Mouse (Mus musculus): ENCODE measurements around the gene Begain. TPM values are rescaled to one million over a fixed set of nuclear protein-coding genes. Genes with fewer than 3 reads are reported as not detected.
A peak's percentile ranks its signal among the peaks of the same experiment; 100 is the strongest.

Begain gene
- polyA plus RNA-seq, 1 experiment from 2014 or later: 10.6 TPM

DNA sequence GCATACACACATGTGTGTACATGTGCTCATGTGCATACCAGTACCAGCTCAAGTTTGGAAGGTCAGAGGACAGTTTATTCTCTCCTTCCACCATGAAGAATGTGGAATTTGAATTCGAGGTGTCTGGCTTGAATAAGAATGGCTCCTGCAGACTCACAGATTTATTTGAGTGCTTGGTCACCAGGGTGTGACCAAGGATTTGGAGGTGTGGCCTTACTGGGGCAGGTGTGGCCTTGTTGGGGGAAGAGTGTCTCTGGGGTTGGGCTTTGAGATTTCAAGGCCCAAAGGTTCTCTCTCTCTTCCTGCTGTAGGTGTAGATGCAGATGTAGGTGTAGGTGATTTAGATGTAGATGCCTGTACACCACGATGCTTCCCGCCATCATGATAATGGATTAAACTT, 15.5 kb upstream of the Begain start:
- H3K27ac ChIP-seq: no peak overlapping the region
- WGBS: 87% methylated on average over 3 of the region's 3 CpGs
- no peak overlapping the region for H3K9ac ChIP-seq
- no peak overlapping the region for H3K4me2 ChIP-seq (replicated peaks)
- no peaks in the 10 kb centered on the region for H3K36me3 ChIP-seq
- no peak overlapping the region for H3K4me3 ChIP-seq
- ATAC-seq (ENCODE audit: insufficient number of reproducible peaks, insufficient read depth, low FRiP score, low TSS enrichment): no peak
- no peaks in the 10 kb centered on the region for H3K4me1 ChIP-seq
- no peaks in the 10 kb centered on the region for H3K9me3 ChIP-seq
- H3K27me3 ChIP-seq: no peaks in the 10 kb centered on the region

DNA sequence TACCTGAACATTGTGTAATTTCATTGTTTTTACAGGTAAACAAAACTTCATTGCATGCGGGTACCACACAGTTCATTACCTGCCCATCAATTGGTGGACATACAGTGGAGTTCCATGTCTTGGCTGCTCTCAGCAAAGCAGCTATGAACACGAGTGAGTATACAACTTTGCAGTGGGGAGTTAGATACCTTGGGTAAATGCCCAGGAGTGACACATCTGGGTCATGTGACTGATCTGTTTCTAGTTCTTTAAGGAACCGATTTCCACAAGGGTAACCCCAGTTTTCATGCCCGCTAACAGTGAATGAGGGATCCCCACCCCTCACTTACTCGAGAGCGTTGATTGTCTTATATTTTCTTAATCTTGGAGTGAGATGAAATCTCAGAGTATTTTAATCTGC, 9.0 kb upstream of the Begain start:
- Histone ChIP-seq H3K36me3 (no peaks in the 10 kb centered on the region), H3K4me2 (replicated peaks) (no peak overlapping the region), H3K9ac (no peak overlapping the region), H3K27ac (no peak overlapping the region), H3K9me3 (no peaks in the 10 kb centered on the region), H3K4me3 (no peak overlapping the region), H3K4me1 (no peaks in the 10 kb centered on the region), H3K27me3 (no peaks in the 10 kb centered on the region)
- ATAC-seq (ENCODE audit: insufficient number of reproducible peaks, insufficient read depth, low FRiP score, low TSS enrichment): no peak
- 85% methylated on average over 6 of the region's 6 CpGs for WGBS

DNA sequence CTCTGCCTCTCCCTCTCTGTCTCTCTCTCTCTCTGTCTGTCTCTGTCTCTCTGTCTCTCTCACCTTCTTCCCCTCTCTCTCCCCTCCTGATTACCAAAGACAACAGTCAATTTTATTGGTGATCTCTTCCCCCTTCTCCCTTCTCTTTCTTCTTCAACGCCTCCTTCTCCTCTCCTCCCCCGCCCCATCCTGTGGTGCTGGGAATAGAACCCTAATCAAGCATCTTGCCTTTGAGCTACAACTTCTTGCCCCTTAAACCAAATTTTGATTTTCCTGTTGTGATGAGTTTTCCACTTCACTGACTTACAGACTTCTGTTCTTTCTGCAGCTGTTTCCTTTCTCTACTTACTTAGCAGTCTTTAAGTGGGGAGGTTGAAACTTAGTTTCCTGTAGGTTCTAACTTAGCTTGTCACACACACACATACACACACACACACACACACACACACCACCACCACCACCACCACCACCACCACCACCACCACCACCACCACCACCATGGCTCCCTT, 6.8 kb upstream of the Begain start:
- Histone ChIP-seq H3K36me3 (no peaks in the 10 kb centered on the region), H3K27me3 (no peaks in the 10 kb centered on the region), H3K9ac (no peak overlapping the region), H3K4me1 (no peaks in the 10 kb centered on the region), H3K9me3 (no peaks in the 10 kb centered on the region), H3K4me2 (replicated peaks) (no peak overlapping the region), H3K4me3 (no peak overlapping the region), H3K27ac (no peak overlapping the region)
- 75% methylated on average over 2 of the region's 2 CpGs for WGBS
- no peak for ATAC-seq (ENCODE audit: insufficient number of reproducible peaks, insufficient read depth, low FRiP score, low TSS enrichment)

DNA sequence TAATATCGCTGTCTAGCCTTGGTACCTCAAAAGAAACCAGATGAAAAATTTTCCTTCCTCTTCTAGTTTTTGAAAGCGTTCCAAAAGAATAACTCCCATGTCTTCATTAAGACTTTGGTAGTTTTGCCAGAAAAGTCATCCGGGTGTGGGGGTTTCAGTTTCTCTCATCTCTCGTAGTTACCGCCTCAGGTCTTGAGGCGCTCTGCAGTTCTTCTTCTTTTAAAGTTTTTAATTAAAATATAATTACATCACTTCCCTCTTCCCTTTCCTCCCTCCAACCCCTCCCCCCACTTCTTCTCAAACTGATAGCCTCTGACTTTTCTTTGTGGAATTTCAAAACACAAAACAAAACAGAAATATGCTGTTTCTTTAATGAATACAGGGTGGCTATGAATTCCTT, 6.1 kb upstream of the Begain start:
- H3K27me3 ChIP-seq: 0 out of 2 replicates have a peak, but pooled peaks cover 1% of the 10 kb centered on the region
- H3K9ac ChIP-seq: no peak overlapping the region
- no peak overlapping the region for H3K4me2 ChIP-seq (replicated peaks)
- no peak for ATAC-seq (ENCODE audit: insufficient number of reproducible peaks, insufficient read depth, low FRiP score, low TSS enrichment)
- H3K4me1 ChIP-seq: no peaks in the 10 kb centered on the region
- H3K27ac ChIP-seq: no peak overlapping the region
- WGBS: 74% methylated on average over 6 of the region's 6 CpGs
- H3K4me3 ChIP-seq: no peak overlapping the region
- no peaks in the 10 kb centered on the region for H3K36me3 ChIP-seq
- H3K9me3 ChIP-seq: no peaks in the 10 kb centered on the region

DNA sequence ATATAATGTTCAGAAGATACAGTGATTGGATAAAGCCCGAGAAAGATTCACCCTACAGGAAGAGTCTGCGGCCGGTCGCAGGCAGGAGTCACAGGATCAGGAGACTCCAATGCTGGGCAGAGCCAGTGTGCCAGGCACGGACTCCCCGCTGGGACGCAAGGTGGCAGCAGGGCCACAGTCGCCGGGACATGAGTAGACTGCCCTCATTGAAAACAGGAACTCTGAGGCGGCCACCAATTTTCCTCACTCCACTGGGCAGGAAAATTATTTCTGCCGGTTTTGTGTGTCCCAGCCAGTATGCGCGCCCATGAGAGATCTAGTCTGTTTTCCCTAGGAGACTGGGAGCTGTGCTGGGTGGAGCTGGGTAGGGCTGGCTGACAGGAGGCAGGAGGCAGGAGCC, 3.2 kb upstream of the Begain start:
- Histone ChIP-seq H3K4me2 (replicated peaks) (no peak overlapping the region), H3K36me3 (no peaks in the 10 kb centered on the region), H3K27ac (no peak overlapping the region), H3K4me1 (peaks cover 9% of the 10 kb centered on the region), H3K27me3 (0 out of 2 replicates have a peak, but pooled peaks cover 5% of the 10 kb centered on the region), H3K4me3 (no peak overlapping the region), H3K9ac (no peak overlapping the region), H3K9me3 (no peaks in the 10 kb centered on the region)
- 87% methylated on average over 13 of the region's 13 CpGs for WGBS
- no peak for ATAC-seq (ENCODE audit: insufficient number of reproducible peaks, insufficient read depth, low FRiP score, low TSS enrichment)

DNA sequence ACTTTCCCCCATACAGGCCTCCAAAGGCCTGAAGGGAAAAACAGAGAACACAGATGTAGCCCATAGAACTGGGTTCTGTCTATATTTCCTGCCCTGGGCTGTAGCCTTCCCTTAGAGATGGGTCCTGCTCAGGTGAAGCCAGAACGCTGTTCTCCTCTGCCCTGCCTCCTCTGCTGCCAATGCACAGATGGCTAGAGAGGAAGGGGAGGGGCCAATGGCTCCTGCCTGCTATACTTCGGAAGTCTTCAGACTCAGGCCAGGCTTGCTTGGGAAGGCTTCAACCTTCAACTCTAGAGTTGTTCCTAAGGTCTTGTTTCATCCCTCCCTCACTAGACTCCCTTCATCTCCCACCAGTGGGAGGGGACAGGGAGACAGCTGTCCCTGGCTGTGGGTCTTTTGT, 1.7 kb upstream of the Begain start:
- WGBS: 50% methylated on average over 2 of the region's 2 CpGs
- no peak overlapping the region for H3K27ac ChIP-seq
- H3K4me1 ChIP-seq: peaks cover 9% of the 10 kb centered on the region
- H3K9me3 ChIP-seq: no peaks in the 10 kb centered on the region
- no peak overlapping the region for H3K9ac ChIP-seq
- H3K4me3 ChIP-seq: no peak overlapping the region
- no peaks in the 10 kb centered on the region for H3K36me3 ChIP-seq
- 0 out of 2 replicates have a peak, but pooled peaks cover 5% of the 10 kb centered on the region for H3K27me3 ChIP-seq
- no peak for ATAC-seq (ENCODE audit: insufficient number of reproducible peaks, insufficient read depth, low FRiP score, low TSS enrichment)
- no peak overlapping the region for H3K4me2 ChIP-seq (replicated peaks)

DNA sequence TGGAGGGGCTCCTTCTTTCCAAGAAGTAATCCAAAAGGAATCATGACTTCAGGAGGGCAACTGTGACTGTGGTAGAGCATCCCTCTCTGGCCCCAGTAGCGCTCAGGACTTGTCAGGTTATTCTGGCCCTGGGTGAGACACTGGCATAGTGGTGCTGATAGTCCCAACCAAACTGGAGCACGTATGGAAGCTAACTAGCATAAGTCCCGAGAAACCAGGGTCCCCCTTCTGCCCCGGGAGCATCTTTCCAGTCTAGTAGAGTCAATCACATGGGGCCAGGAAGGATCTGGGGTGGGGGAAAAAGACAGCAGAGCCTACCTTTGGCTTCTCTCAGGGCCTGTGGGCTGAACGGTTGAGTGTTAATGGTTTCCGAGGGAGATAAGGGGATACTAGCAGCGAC, 721 bp upstream of the Begain start:
- Histone ChIP-seq H3K27me3 (0 out of 2 replicates have a peak, but pooled peaks cover 5% of the 10 kb centered on the region), H3K4me2 (replicated peaks) (peak overlapping the region; percentile 79), H3K36me3 (no peaks in the 10 kb centered on the region), H3K9me3 (no peaks in the 10 kb centered on the region), H3K4me3 (peak overlapping the region; percentile 54; the same call in 1 of the 2 replicates), H3K4me1 (peaks cover 9% of the 10 kb centered on the region), H3K9ac (no peak overlapping the region), H3K27ac (no peak overlapping the region)
- WGBS: 81% methylated on average over 7 of the region's 7 CpGs
- ATAC-seq (ENCODE audit: insufficient number of reproducible peaks, insufficient read depth, low FRiP score, low TSS enrichment): no peak

DNA sequence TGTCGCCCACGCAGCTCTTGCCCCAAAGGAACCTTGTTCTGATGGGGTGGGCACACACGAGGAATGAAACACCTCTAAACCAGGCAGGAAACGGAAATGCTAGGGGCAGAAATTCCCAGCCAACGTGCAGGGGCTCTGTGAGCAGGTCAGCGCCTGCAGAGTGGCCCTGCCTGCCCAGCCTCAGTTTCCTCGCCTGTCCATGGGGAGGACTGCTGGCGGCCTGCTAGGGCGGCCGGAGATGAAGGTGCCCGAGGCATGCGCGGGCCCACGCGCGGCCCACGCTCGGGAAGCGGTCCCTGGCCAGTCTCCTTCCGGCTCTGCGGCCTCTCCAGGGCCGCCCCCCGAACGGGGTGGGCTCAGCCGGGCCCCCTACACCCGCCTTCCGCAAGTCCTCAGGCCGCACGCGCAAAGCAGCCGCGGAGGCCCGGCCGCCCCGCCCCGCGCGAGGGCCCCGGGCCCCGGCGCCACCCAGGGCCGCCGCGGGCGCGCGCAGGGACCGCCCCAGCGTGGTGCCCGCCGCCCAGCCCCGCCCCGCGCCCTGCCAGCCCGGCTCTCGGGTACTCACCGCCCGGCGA, 369 bp downstream of the Begain start:
- 2% methylated on average over 36 of the region's 59 CpGs for WGBS
- H3K9me3 ChIP-seq: no peaks in the 10 kb centered on the region
- ATAC-seq (ENCODE audit: insufficient number of reproducible peaks, insufficient read depth, low FRiP score, low TSS enrichment): peak; percentile 85
- H3K27ac ChIP-seq: 0 out of 2 replicates have a peak overlapping the region, but pooled peaks have one; percentile 50
- H3K4me1 ChIP-seq: peaks cover 9% of the 10 kb centered on the region
- no peaks in the 10 kb centered on the region for H3K36me3 ChIP-seq
- 0 out of 2 replicates have a peak, but pooled peaks cover 5% of the 10 kb centered on the region for H3K27me3 ChIP-seq
- peak overlapping the region; percentile 81 for H3K9ac ChIP-seq
- H3K4me3 ChIP-seq: peak overlapping the region; percentile 54
- peak overlapping the region; percentile 79 for H3K4me2 ChIP-seq (replicated peaks)

DNA sequence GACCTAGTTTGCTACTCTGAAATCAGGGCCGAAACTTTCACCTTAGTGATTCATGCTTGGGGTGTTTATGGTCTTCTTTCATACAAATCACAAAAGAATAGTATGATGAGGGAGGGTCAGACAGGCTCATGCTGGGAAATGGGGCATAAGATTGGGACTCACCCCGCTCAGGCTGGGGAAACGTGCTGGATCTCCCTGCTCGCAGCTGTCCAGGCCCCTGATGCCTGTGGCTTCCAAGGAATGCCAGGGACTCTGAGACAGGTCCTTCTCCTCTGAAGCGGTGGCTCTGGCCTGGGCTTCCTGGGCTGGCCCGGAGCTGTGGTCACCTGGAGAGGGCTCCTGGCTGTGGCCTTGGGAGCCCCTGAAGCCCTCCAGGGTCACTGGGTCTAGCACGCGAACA, 9.4 kb downstream of the Begain start:
- WGBS: 84% methylated on average over 8 of the region's 8 CpGs

DNA sequence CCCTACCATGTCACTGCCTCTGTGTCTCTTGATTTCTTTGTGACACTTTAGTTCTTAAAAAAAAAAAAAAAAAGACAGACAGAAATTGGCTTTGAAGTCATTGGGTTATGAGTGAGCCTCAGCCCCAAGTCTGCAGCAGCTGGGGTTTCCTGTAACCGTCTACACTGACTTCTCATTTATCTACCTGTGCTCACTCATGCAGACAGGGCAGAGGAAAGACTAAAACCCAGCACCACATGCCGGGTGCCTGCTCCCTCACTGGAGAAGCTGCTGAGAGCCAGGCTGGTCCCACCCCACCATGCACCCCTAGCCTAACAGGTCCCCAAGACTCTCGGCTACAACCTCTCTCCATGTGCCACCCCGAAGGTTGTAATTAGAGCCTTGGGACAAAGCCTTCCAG, 10.3 kb downstream of the Begain start:
- H3K27ac ChIP-seq: no peak overlapping the region
- no peak overlapping the region for H3K4me2 ChIP-seq (replicated peaks)
- peaks cover 49% of the 10 kb centered on the region for H3K27me3 ChIP-seq
- no peaks in the 10 kb centered on the region for H3K9me3 ChIP-seq
- no peak overlapping the region for H3K4me3 ChIP-seq
- H3K9ac ChIP-seq: no peak overlapping the region
- peaks cover 12% of the 10 kb centered on the region; the same call in 1 of the 2 replicates for H3K4me1 ChIP-seq
- no peaks in the 10 kb centered on the region for H3K36me3 ChIP-seq
- ATAC-seq (ENCODE audit: insufficient number of reproducible peaks, insufficient read depth, low FRiP score, low TSS enrichment): no peak
- 62% methylated on average over 4 of the region's 4 CpGs for WGBS

More for the DNA sequence above, 9.4 kb downstream of the Begain start:
- no peak overlapping the region for H3K4me3 ChIP-seq
- no peak overlapping the region for H3K27ac ChIP-seq
- no peaks in the 10 kb centered on the region for H3K9me3 ChIP-seq
- peaks cover 39% of the 10 kb centered on the region for H3K27me3 ChIP-seq
- no peak for ATAC-seq (ENCODE audit: insufficient number of reproducible peaks, insufficient read depth, low FRiP score, low TSS enrichment)
- peaks cover 6% of the 10 kb centered on the region; the same call in 1 of the 2 replicates for H3K4me1 ChIP-seq
- no peak overlapping the region for H3K9ac ChIP-seq
- no peaks in the 10 kb centered on the region for H3K36me3 ChIP-seq
- no peak overlapping the region for H3K4me2 ChIP-seq (replicated peaks)

DNA sequence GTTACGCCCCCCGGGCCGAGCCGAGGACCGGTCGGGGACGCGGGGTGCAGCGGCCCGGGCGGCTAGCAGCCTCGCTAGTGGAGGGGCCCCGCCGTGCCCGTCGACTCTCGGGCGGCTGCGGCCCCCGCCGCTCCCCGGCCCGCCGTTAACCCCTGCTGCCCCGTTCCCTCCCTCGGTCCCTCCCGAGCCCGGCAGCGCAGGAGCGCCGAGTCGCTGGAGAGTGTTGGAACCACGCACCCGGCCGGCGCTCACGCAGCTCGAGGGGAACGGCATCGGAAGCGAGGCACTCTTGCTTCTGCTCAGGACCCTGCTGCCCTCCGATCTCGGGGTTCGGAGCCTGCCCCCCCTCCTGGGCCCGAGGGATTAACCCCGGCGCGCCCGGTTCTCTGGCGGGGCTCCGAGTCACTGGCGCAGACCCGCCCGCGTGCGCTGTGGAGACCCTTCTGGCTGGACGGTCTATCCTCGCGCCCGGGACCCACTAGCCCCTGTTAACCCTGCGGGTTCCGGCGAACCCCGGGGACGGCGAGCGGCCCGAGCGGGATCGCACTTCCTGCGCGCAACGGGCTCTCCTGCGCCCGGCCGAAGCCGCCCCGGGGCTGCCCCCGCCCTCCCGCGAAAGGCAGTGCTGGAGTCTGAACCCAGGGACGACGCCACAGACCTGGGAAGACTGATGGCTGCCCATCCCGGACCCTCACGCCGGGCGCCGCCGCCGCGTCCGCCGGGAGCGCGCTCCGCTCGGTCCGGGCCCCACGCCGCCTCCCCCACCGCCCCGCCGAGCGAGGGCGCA, 14.8 kb downstream of the Begain start:
- Histone ChIP-seq H3K4me1 (peaks cover 18% of the 10 kb centered on the region; the same call in 1 of the 2 replicates), H3K9ac (peak overlapping the region; percentile 56), H3K36me3 (no peaks in the 10 kb centered on the region), H3K4me3 (peak overlapping the region; percentile 58), H3K9me3 (no peaks in the 10 kb centered on the region), H3K4me2 (replicated peaks) (peak overlapping the region; percentile 94), H3K27ac (no peak overlapping the region), H3K27me3 (peaks cover 87% of the 10 kb centered on the region)
- WGBS: under 1% methylated on average over 78 of the region's 105 CpGs
- ATAC-seq (ENCODE audit: insufficient number of reproducible peaks, insufficient read depth, low FRiP score, low TSS enrichment): no peak

DNA sequence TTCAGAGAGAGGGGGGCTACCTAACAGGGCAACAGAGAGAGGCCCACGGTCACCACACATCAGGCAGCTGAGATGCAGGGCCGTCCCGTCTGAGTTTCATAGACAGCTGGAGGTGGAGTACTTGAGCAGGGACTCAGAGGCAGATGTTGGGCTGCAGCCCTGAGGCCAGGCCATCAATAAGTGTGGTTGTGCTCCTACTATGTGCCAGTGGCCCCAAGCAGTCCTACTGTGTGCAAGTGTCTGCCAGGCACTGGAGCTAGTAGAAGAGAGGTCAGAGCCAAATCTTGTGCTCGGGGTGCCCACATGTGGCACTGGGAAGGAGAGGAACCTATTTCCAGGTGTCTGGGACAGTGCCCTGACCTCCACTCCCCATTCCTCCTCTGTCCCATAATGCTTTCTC, 18.1 kb downstream of the Begain start:
- 82% methylated on average over 4 of the region's 4 CpGs for WGBS
- no peak for ATAC-seq (ENCODE audit: insufficient number of reproducible peaks, insufficient read depth, low FRiP score, low TSS enrichment)
- H3K4me2 ChIP-seq (replicated peaks): no peak overlapping the region

More for the DNA sequence above, 18.1 kb downstream of the Begain start:
- Histone ChIP-seq H3K36me3 (no peaks in the 10 kb centered on the region), H3K9ac (no peak overlapping the region), H3K27me3 (peaks cover 61% of the 10 kb centered on the region), H3K4me1 (peaks cover 18% of the 10 kb centered on the region; the same call in 1 of the 2 replicates), H3K27ac (no peak overlapping the region), H3K4me3 (no peak overlapping the region), H3K9me3 (no peaks in the 10 kb centered on the region)
